Mouse (Mus musculus) liver, embryonic 14.5 days (tissue): ENCODE measurements around the gene Pcdh9.

Experiments used
- CTCF ChIP-seq: IDR thresholded peaks from 2 replicates; pipeline ENCODE4 v1.5.1; 2016; ENCODE audit warnings: antibody characterized with exemption, low read depth, control low read depth
- EP300 ChIP-seq: IDR thresholded peaks from 2 replicates; pipeline ENCODE4 v1.6.1; 2016; ENCODE audit warnings: antibody characterized with exemption, low read depth

DNA sequence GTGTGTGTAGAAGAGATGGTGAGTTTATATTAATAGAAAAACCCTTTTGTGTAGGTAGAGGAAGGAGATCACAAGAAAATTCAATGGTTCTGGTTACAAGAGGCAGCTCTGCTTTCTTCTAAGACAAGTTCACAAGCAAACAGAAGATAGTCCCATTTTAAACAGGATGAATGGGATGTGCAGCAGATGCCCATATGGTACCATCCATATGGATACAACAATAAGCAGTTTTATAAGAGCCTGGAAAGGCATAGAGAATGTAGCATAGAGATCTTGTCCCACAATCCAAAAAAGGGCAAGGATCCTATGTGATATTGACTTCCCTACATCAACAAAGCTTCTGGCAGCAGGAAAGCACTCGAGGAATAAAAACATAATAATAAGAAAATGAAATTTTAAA lies 171.3 kb downstream of the Pcdh9 start:
- TF ChIP-seq CTCF (no peak), EP300 (no peak)
